Mouse (Mus musculus) liver, adult (tissue): Measurements from ENCODE around the gene Uqcr10.

ENCODE experiments used
- GATA4 ChIP-seq: IDR thresholded peaks from 2 replicates; pipeline ENCODE4 v1.6.1; 2014; ENCODE audit warnings: mild to moderate bottlenecking, low read length; ENCODE audit not compliant: insufficient replicate concordance

Gene Uqcr10

GRCm38 (mm10) chr11:4661324-4661723 lies 42.8 kb downstream of the Uqcr10 start:
- TF ChIP-seq GATA4 = no peak

GRCm38 (mm10) chr11:4660309-4661025 lies 43.7 kb downstream of the Uqcr10 start:
- TF ChIP-seq GATA4 = no peak

GRCm38 (mm10) chr11:4659818-4660217 lies 44.3 kb downstream of the Uqcr10 start:
- no peak for TF ChIP-seq GATA4
